Mouse (Mus musculus): ENCODE measurements around the gene Fsip1. TPM values are rescaled to one million over a fixed set of nuclear protein-coding genes. Genes with fewer than 3 reads are reported as not detected.
A peak's percentile ranks its signal among the peaks of the same experiment; 100 is the strongest.

Gene Fsip1
- polyA plus RNA-seq, 1 experiment from 2014 or later = 2.5 TPM

GRCm38 (mm10) chr2:118204646-118205045 lies 52.1 kb downstream of the Fsip1 start:
- H3K27ac ChIP-seq = no peak overlapping the region
- H3K4me3 ChIP-seq = no peak overlapping the region
- 0 out of 2 replicates have a peak, but pooled peaks have one; percentile 7 for ATAC-seq (ENCODE audit: low FRiP score, low read depth)
- H3K36me3 ChIP-seq = no peaks in the 10 kb centered on the region
- peaks cover 39% of the 10 kb centered on the region for H3K4me1 ChIP-seq
- no peak overlapping the region for H3K9ac ChIP-seq
- WGBS = 44% methylated on average over 4 of the region's 4 CpGs
- no peaks in the 10 kb centered on the region for H3K9me3 ChIP-seq
- no peak overlapping the region for H3K4me2 ChIP-seq (replicated peaks)
- no peaks in the 10 kb centered on the region; the same call in 1 of the 2 replicates for H3K27me3 ChIP-seq (replicated peaks)

- ATAC-seq (ENCODE audit: low FRiP score, low read depth) = peak; percentile 90
- Histone ChIP-seq H3K27me3 (replicated peaks) (no peaks in the 10 kb centered on the region; the same call in 1 of the 2 replicates), H3K9ac (no peak overlapping the region), H3K27ac (0 out of 2 replicates have a peak overlapping the region, but pooled peaks have one; percentile 3), H3K4me3 (no peak overlapping the region), H3K4me2 (replicated peaks) (peak overlapping the region; percentile 50), H3K4me1 (peaks cover 39% of the 10 kb centered on the region), H3K36me3 (no peaks in the 10 kb centered on the region), H3K9me3 (no peaks in the 10 kb centered on the region)
- WGBS = 5% methylated on average over 16 of the region's 16 CpGs
These were observed 52.9 kb downstream of the Fsip1 start for GRCm38 (mm10) chr2:118203739-118204461.

- H3K9me3 ChIP-seq = no peaks in the 10 kb centered on the region
- peaks cover 39% of the 10 kb centered on the region for H3K4me1 ChIP-seq
- no peak overlapping the region for H3K4me2 ChIP-seq (replicated peaks)
- H3K9ac ChIP-seq = no peak overlapping the region
- no peak for ATAC-seq (ENCODE audit: low FRiP score, low read depth)
- no peaks in the 10 kb centered on the region for H3K36me3 ChIP-seq
- H3K27me3 ChIP-seq (replicated peaks) = no peaks in the 10 kb centered on the region; the same call in 1 of the 2 replicates
- H3K4me3 ChIP-seq = no peak overlapping the region
- no peak overlapping the region for H3K27ac ChIP-seq
- WGBS = 56% methylated on average over 2 of the region's 2 CpGs
These were observed 53.8 kb downstream of the Fsip1 start for GRCm38 (mm10) chr2:118202934-118203333.

GRCm38 (mm10) chr2:118201983-118202382 lies 54.8 kb downstream of the Fsip1 start:
- no peak for ATAC-seq (ENCODE audit: low FRiP score, low read depth)
- Histone ChIP-seq H3K4me3 (no peak overlapping the region), H3K27ac (no peak overlapping the region), H3K9ac (no peak overlapping the region), H3K9me3 (no peaks in the 10 kb centered on the region), H3K4me2 (replicated peaks) (no peak overlapping the region), H3K4me1 (peaks cover 39% of the 10 kb centered on the region), H3K27me3 (replicated peaks) (no peaks in the 10 kb centered on the region; the same call in 1 of the 2 replicates), H3K36me3 (no peaks in the 10 kb centered on the region)

GRCm38 (mm10) chr2:118199867-118200266 lies 56.9 kb downstream of the Fsip1 start:
- no peak overlapping the region for H3K9ac ChIP-seq
- no peak overlapping the region for H3K27ac ChIP-seq
- no peak overlapping the region for H3K4me3 ChIP-seq
- H3K4me1 ChIP-seq = peaks cover 33% of the 10 kb centered on the region
- H3K9me3 ChIP-seq = no peaks in the 10 kb centered on the region
- no peaks in the 10 kb centered on the region; the same call in 1 of the 2 replicates for H3K27me3 ChIP-seq (replicated peaks)
- H3K36me3 ChIP-seq = no peaks in the 10 kb centered on the region
- no peak for ATAC-seq (ENCODE audit: low FRiP score, low read depth)
- no peak overlapping the region for H3K4me2 ChIP-seq (replicated peaks)
- 8% methylated on average over 5 of the region's 5 CpGs for WGBS

- H3K9ac ChIP-seq = no peak overlapping the region
- no peaks in the 10 kb centered on the region for H3K36me3 ChIP-seq
- peaks cover 6% of the 10 kb centered on the region; the same call in 1 of the 2 replicates for H3K4me1 ChIP-seq
- WGBS = 86% methylated on average over 3 of the region's 3 CpGs
- no peaks in the 10 kb centered on the region for H3K9me3 ChIP-seq
- no peak for ATAC-seq (ENCODE audit: low FRiP score, low read depth)
- H3K27ac ChIP-seq = no peak overlapping the region
- no peaks in the 10 kb centered on the region; the same call in 1 of the 2 replicates for H3K27me3 ChIP-seq (replicated peaks)
- no peak overlapping the region for H3K4me3 ChIP-seq
- H3K4me2 ChIP-seq (replicated peaks) = no peak overlapping the region
These were observed 59.8 kb downstream of the Fsip1 start for GRCm38 (mm10) chr2:118196966-118197365.

- no peaks in the 10 kb centered on the region for H3K4me1 ChIP-seq
- no peak overlapping the region for H3K4me2 ChIP-seq (replicated peaks)
- H3K36me3 ChIP-seq = no peaks in the 10 kb centered on the region
- no peak for ATAC-seq (ENCODE audit: low FRiP score, low read depth)
- H3K27me3 ChIP-seq (replicated peaks) = no peaks in the 10 kb centered on the region
- H3K9ac ChIP-seq = no peak overlapping the region
- 92% methylated on average over 2 of the region's 2 CpGs for WGBS
- H3K4me3 ChIP-seq = no peak overlapping the region
- H3K9me3 ChIP-seq = 0 out of 2 replicates have a peak, but pooled peaks cover 7% of the 10 kb centered on the region
- H3K27ac ChIP-seq = no peak overlapping the region
These were observed 74.6 kb downstream of the Fsip1 start for GRCm38 (mm10) chr2:118182136-118182535.

- no peak for ATAC-seq (ENCODE audit: low FRiP score, low read depth)
- H3K4me1 ChIP-seq = no peaks in the 10 kb centered on the region
- H3K4me3 ChIP-seq = no peak overlapping the region; the same call in 1 of the 2 replicates
- peak overlapping the region; percentile 55 for H3K4me2 ChIP-seq (replicated peaks)
- H3K27me3 ChIP-seq (replicated peaks) = no peaks in the 10 kb centered on the region
- H3K27ac ChIP-seq = no peak overlapping the region
- no peaks in the 10 kb centered on the region for H3K36me3 ChIP-seq
- H3K9ac ChIP-seq = no peak overlapping the region
- 0 out of 2 replicates have a peak, but pooled peaks cover 7% of the 10 kb centered on the region for H3K9me3 ChIP-seq
These were observed 76.7 kb downstream of the Fsip1 start for GRCm38 (mm10) chr2:118179873-118180585.

GRCm38 (mm10) chr2:118179472-118179871 lies 77.3 kb downstream of the Fsip1 start:
- peak overlapping the region; percentile 55 for H3K4me2 ChIP-seq (replicated peaks)
- no peak overlapping the region for H3K27ac ChIP-seq
- no peak overlapping the region for H3K9ac ChIP-seq
- 2% methylated on average over 5 of the region's 10 CpGs for whole genome bisulfite sequencing
- H3K36me3 ChIP-seq = no peaks in the 10 kb centered on the region
- no peaks in the 10 kb centered on the region for H3K27me3 ChIP-seq (replicated peaks)
- 0 out of 2 replicates have a peak, but pooled peaks cover 7% of the 10 kb centered on the region for H3K9me3 ChIP-seq
- no peak overlapping the region; the same call in 1 of the 2 replicates for H3K4me3 ChIP-seq
- no peak for ATAC-seq (ENCODE audit: low FRiP score, low read depth)
- H3K4me1 ChIP-seq = no peaks in the 10 kb centered on the region

- no peak overlapping the region for H3K4me2 ChIP-seq (replicated peaks)
- H3K4me1 ChIP-seq = no peaks in the 10 kb centered on the region
- no peak for ATAC-seq (ENCODE audit: low FRiP score, low read depth)
- whole genome bisulfite sequencing = 88% methylated on average over 10 of the region's 10 CpGs
- H3K9me3 ChIP-seq = 0 out of 2 replicates have a peak, but pooled peaks cover 7% of the 10 kb centered on the region
- H3K9ac ChIP-seq = no peak overlapping the region
- no peak overlapping the region for H3K4me3 ChIP-seq
- no peaks in the 10 kb centered on the region for H3K36me3 ChIP-seq
- no peaks in the 10 kb centered on the region for H3K27me3 ChIP-seq (replicated peaks)
- H3K27ac ChIP-seq = no peak overlapping the region
These were observed 82.0 kb downstream of the Fsip1 start for GRCm38 (mm10) chr2:118174558-118175383.

GRCm38 (mm10) chr2:118168225-118168624 lies 88.5 kb downstream of the Fsip1 start:
- no peak overlapping the region for H3K27ac ChIP-seq

GRCm38 (mm10) chr2:118167731-118168130 lies 89.0 kb downstream of the Fsip1 start:
- Histone ChIP-seq H3K9me3 (no peaks in the 10 kb centered on the region), H3K4me1 (no peaks in the 10 kb centered on the region), H3K36me3 (no peaks in the 10 kb centered on the region), H3K4me2 (replicated peaks) (no peak overlapping the region), H3K4me3 (no peak overlapping the region), H3K27ac (no peak overlapping the region), H3K27me3 (replicated peaks) (no peaks in the 10 kb centered on the region), H3K9ac (no peak overlapping the region)
- no peak for ATAC-seq (ENCODE audit: low FRiP score, low read depth)
- 67% methylated on average over 4 of the region's 4 CpGs for WGBS

More at GRCm38 (mm10) chr2:118168225-118168624, 88.5 kb downstream of the Fsip1 start:
- Histone ChIP-seq H3K9ac (no peak overlapping the region), H3K36me3 (no peaks in the 10 kb centered on the region), H3K4me1 (no peaks in the 10 kb centered on the region), H3K27me3 (replicated peaks) (no peaks in the 10 kb centered on the region), H3K4me3 (no peak overlapping the region), H3K4me2 (replicated peaks) (no peak overlapping the region), H3K9me3 (no peaks in the 10 kb centered on the region)
- WGBS = 81% methylated on average over 1 of the region's 1 CpGs
- ATAC-seq (ENCODE audit: low FRiP score, low read depth) = no peak
